Mouse (Mus musculus) lung, postnatal 14 days (tissue): ENCODE measurements around the gene Tbc1d10b.

ENCODE experiments used
- DNase-seq: peaks from one replicate; pipeline ENCODE4 v3.0.0; 2021

Gene Tbc1d10b

DNA sequence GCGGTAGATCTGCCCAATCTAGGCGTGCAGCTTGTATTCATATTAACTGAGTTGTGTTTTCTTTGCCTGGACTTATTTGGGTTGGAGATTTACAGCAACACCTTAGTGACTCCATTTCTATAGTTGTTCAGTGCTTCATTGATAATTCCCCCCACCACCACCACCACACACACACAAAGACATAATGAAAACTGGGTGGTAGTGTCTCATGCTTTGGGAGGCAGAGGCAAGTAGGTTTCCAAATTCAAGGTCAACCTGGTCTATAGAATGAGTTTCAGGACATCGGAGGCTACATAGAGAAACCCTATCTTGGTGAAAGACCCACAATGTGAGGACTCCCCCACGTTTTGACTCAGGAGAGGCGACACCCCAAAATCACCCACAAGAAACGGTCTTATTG lies 16.3 kb upstream of the Tbc1d10b start:
- no peak for DNase-seq

DNA sequence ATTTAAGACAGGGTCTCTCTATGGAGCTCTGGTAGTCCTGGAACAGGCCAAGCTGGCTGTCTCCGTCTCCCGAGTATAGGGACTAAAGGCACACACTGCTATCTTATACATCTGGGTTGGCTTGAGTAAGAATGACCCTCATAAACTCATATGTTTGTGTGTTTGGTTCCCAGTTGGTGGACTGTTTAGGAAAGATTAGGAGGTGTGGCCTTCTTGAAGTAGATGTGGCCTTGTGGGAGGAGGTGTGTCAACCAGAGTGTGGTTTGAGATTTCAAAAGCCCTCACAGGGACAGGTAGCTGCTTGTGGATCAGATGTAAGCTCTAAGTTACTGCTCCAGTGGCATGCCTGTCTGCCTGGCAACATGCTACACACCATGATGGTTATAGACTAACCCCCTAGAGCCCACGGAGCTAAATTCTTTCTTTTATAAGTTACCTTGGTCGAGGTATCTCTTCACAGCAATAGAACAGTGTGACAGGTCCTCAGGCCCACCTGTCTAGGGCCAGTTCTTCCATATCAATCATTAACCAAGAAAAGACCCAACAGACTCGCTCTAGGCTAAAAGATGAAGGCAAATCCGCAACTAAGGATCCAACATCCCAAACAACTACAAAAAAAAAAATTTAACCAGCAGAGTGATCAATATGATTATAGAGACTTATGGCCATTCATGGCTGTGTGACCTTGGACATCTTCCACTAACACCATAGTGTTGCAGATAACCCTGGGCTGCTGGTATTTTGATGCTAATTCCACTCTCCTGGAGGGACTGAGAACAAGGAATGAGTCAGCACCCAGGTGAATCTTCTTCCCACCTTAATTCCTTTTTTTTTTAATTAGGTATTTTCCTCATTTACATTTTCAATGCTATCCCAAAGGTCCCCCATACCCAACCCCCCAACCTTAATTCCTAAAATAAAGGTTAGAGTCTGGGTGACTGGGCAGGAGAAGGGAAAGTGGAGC lies 15.5 kb upstream of the Tbc1d10b start:
- DNase-seq: no peak

DNA sequence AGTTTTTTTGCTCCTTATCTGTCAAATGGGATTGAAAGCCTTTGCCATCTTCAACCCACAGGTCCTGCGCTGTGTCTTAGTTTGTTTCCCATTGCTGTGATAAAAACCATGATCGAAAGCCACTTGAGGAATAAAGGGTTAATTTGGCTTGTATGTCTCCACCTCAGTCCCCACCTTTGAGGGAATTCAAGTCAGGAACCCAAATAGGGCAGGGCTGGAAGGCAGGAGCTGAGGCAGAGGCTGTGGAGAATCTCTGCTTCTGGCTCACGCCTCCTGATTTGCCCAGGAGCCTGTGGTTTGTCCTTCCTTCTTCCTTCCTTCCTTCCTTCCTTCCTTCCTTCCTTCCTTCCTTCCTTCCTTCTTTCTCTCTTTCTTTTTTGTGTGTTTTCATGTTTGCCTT lies 14.8 kb upstream of the Tbc1d10b start:
- DNase-seq: no peak

DNA sequence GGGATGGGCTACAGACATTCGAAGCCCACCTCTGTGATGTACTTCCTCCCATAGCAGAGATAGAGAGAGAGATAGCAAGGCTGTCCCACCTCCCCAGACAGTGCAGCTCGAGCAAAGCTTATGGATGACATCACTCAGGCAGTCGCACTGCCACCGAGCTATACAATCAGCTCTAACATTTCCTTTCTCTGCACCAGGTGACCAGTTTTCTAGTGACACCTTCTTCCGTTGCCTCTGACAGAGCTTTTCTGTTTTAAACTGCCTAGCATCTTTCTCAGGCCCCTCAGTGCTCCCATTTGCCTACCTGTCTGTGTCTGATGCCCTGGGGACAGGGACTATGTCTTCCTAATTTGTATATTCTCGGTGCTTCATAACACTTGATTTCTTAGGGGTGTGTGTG lies 12.2 kb upstream of the Tbc1d10b start:
- no peak for DNase-seq

DNA sequence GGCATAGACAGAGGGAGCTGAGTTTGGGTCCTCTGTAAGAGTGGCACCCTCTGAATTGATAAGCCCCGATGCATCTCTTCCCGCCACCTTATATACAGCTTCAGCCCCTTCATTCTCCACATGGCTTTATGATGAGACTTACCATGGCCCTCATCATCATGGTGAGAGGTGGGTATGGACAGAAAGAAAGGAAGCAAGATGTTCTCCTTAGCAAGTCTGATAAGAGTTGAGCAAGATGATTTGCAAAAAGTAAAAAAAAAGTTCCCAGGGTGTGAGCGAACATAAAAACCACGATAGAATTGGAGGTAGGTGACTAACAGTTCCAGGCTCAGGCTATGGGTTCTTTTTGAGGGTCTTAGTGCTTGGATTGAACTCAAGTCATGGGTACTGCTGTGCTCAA lies 10.4 kb upstream of the Tbc1d10b start:
- no peak for DNase-seq

DNA sequence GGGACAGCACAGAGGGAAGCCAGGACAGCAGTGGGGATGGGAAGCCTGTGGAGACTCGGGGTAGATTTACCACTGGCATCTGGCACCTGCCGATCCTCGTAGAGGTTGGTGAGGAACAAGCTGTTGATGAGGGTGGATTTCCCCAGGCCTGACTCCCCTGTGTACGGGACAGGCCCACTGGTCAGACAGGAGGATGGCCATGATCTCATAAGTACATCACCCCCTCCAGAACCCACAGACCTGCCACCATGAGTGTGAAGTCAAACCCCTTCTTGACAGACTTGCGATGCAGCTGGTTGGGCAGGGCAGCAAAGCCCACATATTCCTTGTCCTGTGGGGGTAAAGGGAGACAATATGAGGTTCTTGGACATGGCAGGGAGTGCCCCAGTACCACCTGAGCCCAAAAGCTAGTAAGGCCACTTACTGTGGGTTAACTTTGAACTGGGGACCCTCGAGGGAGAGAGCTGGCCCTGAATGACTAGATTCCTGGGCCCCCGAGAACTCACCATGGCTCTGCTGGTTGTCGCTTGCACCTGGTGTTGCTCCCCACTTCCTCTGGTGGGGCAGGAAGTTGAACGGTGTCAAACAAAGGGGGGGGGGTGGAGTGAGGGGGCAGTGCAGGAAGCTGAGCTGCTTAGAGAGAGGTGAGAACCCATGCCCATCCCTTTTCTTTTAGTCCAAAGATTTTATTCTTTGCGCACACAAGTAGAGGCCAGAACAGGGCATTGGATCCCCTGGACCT lies 9.8 kb upstream of the Tbc1d10b start:
- no peak for DNase-seq

DNA sequence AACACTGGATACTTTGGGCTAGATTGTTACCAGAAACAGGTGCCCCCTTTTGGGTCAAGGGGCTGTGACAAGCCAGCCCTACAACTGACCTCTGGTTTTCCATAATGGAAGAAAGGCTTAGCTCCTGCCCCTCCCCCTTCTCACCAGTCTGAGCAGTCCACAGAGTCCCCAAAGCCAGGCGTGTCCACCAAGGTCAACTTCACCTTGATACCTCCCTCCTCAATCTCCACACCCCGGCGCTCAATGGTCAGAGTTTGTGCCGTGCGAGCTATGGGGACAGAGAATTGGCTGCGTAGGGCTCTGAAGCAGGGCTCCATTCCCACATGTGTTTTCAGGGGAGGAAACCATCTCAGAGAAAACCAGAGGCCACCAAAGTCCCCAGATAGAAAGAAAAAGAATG lies 9.2 kb upstream of the Tbc1d10b start:
- DNase-seq: no peak

DNA sequence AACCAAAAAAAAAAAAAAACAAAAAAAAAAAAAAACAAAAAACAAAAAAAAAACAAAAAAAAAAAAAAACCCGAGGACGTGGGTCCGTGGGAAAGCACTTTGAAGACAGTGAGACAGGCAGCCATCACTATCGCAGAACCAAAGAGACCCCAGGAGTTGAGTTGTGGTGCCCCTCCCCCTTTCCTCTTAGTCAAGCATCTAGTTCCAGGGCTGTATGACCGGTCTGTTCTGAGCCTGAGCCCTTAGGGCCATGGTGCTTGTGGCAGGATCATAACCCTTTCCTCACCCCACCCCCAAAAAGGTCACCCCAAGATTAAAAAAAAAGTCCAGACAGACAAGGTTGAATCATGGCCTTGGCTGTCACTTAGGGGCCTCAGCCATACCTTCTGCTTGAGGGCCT lies 8.0 kb upstream of the Tbc1d10b start:
- no peak for DNase-seq

DNA sequence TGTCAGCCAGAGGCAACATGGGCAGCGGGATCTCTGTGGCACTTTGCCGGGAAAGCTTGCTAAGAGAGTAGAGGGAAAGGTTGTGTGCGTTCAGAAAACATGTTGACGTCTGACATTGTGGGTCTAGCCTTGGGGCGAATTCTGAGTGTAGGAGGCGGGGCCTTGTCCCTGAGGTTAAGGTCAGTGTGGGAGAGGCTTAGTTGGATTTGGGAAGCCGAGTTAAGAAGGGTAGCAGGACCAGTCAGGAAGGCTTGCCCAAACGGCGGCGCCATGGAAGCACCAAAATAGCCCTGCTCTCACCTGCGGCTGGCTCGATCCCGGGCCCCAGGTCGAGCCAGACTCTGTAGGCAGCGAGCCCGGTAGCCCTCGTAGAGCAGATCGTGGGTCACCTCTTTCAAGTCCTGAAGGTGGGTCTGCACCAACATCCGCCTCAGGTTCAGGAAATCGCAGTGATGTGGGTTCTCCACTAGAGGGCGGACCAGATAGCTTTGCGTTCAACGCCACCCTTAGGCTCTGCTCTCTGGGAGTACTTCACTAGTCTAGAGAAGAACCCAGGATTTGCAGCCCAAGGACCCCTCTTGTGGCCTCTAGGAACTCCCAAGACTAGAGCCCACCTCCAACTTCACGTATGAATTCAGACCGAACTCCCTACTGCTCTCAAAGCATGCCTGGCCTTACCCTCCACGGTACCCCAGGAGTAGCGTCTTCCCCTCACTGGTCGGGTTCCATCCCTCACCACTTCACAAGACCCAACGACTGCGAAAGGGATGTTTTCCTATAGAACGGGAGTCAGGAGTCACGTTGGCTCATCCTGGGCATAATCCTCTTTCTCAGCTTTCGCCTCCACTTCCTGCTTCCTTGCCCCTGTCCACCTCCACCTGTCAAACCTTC lies 7.0 kb upstream of the Tbc1d10b start:
- DNase-seq: peak; percentile 75

DNA sequence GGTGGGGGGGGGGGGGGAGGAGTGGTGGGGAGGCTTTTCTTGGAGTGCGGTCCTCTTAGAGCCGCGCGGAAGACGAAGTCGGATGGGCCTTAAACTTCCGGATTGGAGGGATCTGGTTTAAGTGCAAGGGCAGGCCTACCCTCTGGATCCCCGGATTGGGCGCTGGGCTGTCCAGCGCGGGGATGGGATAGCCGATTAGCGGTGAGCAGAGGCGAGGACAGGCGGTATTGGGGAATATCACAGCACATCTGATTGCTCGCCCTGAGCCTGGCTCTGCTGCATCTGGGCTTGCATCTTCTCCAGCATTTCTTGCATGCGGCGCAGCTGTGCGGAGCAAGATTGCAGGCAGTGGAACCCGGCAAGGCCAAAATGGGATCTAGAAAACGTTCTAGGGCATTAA lies 6.3 kb upstream of the Tbc1d10b start:
- no peak for DNase-seq

DNA sequence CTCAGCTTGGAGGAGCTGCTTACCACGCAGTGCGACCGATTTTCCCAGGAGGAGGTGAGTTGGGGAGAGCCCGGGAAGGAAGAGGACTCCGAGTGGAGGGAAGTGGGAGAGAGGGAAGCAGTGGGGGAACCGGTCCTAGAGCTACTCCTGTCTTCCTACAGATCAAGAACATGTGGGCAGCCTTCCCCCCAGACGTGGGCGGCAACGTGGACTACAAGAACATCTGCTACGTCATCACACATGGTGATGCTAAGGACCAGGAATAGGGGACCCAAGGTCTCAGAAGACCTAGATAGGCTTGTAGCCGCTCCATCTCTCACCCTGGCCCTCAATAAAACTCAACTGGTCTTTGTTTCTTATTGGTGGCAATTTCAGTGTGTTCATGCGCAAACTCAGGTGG lies 5.7 kb upstream of the Tbc1d10b start:
- DNase-seq: no peak

DNA sequence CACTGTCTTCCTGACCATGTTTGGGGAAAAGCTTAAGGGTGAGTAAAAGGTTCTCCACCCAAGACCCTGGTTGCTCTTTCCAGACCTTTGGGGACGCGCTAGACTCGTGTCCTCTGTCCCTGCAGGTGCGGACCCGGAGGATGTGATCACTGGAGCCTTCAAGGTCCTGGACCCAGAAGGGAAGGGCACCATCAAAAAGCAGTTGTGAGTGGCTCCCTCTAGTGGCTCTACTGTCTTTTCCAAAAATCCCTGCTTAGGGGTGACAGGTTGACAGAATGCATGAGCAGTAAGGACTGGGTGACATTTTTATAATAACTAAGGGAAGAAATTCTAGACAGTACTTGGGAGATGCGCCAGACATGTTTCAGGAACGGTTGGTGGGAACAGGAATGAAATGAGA lies 5.2 kb upstream of the Tbc1d10b start:
- DNase-seq: peak; percentile 64

DNA sequence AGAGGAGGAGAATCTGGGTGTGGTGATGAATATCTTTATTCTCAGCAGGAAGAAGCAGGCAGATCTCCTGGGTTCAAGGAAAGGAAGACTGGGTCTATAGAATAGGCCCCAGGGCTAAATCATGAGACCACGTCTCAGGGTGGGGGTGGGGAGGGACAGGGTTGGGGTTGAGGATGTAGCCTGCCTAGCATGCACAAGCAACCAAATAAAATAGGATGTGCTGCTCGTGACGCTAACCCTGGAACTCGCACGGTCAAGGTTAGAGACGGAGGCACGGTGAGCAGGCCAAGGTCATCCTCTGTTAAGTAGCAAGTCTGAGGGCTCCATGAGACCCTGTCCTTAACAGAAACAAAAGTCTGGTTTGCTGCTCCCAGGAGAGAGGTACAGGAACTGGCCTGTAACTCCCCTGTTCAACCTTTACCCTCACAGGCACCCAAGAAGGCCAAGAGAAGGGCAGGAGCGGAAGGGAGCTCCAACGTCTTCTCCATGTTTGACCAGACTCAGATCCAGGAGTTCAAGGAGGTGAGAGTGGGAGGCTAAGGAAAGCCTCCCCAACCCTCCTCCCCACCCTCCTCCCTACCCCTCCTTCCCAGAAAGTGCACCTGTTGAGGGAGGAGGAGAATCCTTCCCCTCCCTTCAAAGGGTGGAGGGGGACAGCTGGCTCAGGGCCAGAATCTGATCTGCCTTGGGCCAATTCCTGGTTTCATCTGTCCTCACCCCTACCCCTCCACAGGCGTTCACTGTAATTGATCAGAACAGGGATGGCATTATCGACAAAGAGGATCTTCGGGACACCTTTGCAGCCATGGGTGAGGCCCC lies 4.4 kb upstream of the Tbc1d10b start:
- no peak for DNase-seq

DNA sequence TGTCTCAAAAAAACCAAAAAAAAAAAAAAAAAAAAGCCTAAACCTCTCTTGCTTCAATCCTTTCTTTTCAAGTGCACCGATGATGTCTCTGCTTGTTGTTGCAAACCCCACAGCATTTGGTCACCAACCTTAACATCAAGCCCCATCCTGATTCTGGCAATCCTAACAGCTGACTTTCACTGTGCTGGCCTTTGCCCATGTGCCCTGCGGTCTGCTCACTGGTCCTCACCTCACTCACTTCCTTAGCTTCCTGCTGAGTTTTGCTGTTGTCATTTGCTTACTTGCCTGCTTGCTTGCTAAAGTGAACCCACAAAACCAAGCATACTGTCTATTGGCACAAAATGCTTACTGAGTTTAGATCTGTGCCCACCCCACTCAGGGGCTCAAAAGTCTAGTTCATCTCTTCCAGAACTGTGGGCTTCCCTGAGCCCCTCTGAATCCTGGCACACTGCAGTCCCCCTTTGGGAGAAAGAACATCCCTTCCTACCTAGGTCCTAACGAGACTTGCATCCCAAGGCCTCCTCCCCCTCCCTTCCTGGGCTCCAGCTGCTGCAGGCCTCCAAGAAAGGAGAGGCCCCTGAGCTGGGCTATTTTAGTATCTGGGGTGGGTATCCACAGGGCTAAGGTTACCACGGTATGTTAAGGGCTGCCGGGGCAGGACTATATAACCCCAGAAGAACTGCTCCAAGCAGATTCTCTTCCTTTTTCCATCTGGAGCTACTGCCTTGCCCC lies 2.9 kb upstream of the Tbc1d10b start:
- DNase-seq: no peak

DNA sequence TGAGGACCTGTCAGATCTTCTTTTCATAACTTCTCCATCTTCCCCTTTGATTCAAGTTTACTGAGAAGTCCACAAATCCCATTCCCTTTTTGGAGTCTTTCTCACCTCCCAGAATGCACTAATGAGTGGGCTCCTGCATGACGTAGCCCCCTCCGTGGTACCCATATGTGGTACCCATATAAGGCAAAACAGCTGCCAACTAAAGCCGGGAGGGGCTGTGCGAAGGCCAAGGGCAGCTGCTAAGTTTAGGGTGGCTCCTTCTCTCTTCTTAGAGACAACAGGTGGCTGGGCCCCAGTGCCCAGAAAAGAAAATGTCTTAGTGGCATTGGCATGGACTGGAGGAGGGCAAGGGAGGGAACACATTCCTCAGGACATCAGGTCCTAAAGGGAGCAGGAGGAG lies 2.0 kb upstream of the Tbc1d10b start:
- DNase-seq: no peak

DNA sequence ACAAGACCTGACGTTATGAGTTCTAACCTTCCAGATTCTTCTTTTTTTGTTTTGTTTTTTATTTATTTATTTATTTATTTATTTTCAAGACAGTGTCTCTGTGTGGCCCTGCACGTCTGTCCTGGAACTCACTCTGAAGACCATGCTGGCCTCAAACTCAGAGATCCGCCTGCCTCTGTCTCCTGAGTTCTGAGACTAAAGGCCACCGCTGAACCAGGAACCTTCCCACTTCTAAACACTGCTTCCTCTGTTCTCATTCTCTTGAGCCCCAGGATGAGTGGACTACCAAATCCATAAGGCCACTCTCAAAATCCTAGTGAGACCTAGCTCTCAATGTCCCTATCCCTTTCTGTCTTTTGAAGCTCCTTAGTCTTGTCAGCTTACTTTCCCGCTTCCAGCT lies 1.6 kb upstream of the Tbc1d10b start:
- no peak for DNase-seq

DNA sequence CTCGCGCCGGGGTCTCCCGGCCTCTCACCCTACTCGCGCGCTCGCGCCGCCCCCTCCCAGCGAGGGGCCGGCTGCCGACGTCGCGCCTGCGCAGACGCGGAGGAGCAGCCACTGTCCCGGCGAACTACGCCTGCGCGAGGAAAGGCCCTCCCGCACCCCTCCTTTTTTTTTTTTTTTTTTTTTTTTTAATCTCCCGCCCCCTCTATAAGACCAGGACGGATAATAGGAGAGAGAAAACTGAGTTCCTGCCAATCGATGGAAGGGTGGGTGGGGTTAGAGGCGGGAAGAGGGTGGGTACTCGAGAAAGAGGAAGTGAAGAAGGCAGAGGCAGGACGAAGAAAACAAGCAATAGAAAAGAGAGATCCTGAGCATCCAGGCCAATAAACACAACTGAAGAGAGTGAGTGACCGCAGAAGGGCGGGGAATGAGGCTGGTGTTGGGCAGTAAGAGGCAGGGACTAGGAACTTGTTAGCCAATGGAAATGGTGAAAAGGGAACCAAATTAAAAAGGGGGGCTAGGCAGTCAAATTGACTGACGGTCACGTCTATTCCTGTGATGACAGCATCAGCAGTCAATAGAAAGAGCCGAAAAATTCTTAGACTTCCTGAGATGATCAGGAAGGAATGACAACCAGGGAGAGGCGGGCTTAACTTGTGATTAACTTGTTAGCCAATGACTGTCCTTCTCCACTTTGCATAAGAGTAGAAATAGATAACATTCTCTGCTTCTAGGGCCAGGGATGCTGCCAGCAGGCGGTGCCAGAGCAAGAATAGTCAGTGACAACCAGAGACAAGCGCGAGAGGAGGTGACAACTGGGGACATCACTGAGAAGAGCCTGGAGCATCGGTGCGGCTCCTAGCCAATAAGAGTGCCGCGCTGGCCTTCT lies 528 bp upstream of the Tbc1d10b start, which contains the start of gene Mylpf:
Gene Mylpf (plus strand): TSS at position 338 of the 886 bp plus-strand sequence.
- peak; percentile 95 for DNase-seq

DNA sequence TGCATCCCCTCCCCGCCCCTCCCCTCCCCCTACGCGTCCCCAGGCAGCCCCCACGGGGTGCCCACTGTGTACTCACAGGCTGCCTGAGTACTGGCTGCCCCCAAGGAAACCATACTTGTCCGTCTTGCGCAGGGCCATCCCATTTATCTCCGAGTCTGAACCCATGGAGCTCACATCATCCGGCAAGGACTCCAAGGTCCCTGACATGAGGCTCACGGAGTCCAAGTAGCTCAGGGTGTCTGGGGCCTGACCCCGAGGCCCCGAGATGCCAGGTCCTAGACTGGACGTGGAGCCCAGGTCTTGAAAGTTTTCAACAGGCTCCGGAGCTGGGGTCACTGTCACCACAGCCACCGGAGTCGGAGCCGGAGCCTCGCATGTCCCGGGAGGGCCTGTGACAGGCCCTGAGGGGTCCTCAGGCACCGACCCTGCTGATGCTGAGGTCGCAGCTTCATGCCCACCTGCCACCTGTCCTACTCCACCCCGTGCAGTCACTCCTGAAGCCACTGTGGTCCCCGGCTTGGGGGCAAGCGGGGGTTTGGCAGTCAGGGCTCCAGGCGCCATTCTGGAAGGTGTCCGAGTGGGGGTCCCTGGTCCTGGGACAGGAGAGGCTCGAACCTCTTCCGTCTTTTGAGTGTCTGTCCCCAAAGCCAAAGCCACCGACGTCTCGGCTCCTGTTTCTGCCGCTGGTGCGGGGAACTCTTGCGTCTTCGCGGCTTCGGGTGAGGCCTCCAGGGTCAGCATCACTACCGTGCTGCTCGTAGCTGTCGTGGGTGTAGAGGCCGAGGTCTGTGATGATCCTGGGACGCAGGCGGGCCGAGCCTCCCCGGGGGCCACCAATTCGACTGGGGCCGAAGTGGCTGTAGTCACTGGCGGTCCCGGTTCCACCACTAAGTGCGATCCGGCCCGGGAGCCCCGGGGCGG lies 634 bp downstream of the Tbc1d10b start:
- DNase-seq: peak; percentile 26

DNA sequence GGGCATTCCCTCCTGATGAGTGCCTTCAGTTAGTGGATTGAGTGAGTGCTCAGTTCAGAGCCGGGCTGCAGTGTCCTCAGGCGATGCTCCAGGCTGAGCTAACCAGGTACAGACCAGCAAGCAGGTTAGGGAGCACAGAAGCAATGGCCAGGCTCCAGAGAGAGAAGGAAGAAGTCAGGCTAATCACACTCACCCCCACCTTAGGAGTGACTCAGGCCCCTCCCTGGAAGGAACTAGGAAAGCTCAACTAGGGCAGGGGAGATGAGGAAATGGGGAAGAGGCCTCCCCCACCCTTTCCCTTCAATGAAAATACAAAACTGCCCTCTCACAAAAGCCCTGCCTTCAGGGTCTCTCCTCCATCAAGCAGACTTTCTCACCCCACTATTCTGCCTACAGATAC lies 1.7 kb downstream of the Tbc1d10b start:
- DNase-seq: no peak
